Mouse (Mus musculus) C3H10T1/2 (cell line): ENCODE measurements around the gene Fcrla. TPM values are rescaled to one million over a fixed set of nuclear protein-coding genes. Genes with fewer than 3 reads are reported as not detected.

Experiments used
- polyA plus RNA-seq, 2 experiments: library from polyadenylated mRNA; unstranded; fragments of >200 nt; fragmentation: generic; extraction: Trizol; gene quantifications; one replicate each; pipeline ENCODE4 v1.2.1; 2012; ENCODE audit warnings: missing spikeins in 2 of 2

Gene Fcrla
- not detected for polyA plus RNA-seq

DNA sequence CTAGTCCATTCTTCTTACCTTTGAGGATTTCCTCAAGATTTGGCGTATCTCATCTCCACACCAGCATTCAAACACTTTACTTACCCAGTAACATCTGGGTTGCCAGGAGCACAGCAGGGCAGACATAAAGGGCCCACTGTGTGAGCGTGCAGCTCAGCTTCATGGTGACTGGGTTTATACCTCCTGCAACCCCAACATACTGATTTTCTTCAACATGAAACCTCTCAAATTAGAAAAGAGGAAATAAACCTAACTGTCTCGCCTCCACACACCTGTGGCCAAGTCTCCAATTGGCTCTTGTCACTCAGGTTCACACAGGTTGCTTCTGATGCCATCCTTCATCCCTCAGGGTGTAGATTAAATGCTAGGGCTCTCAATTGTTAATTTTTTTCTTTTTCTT lies at the start of gene Fcrla:
Gene Fcrla (minus strand): TSS at position 206 of the 400 bp plus-strand sequence.

DNA sequence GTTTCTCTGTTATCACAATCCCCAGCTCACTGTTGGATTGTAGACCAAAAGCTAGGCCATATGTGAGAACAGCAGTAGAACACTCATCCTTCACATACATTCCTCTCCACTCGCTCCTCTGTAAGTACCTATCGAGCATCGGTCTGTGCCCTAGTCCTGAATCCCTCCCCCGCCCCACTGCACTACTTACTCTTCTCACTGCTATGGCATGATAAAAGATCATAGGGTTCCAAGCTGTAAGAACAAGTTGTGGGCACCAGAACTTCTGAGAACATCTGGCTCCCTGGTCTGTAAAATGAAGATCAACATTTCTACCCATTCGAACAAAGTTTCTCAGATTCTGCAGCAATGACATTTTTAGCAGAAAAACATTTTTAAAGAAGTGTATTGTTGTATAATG lies 49.1 kb upstream of the Fcrla start, which contains the start of gene Fcgr2b:
Gene Fcgr2b (minus strand): TSS at position 101 of the 400 bp plus-strand sequence.

DNA sequence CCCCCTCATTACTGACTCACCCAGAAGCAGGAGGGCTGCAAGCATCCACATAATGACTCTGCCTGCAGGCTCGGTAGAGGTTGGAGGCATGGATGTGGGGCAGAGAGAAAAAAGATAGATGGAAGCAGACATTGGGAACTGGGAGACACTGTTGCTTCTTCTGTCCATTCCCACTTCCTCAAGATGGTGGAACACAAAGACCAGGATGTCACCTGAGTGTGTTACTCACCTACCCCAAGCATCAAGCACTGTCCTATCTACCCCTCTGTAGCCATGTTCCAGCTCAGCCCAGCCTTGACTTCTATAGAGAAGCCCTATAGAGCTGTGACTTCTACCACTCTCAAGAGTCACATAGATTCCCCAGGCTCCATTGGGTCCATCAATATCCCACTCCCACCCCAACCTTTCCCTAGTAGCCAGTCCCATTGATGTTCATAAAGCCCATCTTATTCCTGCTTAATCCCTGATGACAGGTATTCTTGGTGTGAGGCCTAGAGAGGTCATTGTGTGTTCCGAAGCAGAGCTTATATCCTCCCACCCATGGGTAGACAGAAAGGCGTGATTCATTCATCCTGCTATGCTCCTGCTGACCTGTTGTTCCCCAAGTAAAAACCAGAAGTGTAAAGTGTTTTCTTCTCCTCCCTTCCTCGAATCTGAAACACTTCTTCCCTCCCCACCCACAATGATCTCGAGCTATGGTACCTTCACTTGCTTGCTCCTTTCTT lies 14.3 kb downstream of the Fcrla start, which contains the start of gene Fcrlb:
Gene Fcrlb (minus strand): TSS at position 51 of the 725 bp plus-strand sequence.

DNA sequence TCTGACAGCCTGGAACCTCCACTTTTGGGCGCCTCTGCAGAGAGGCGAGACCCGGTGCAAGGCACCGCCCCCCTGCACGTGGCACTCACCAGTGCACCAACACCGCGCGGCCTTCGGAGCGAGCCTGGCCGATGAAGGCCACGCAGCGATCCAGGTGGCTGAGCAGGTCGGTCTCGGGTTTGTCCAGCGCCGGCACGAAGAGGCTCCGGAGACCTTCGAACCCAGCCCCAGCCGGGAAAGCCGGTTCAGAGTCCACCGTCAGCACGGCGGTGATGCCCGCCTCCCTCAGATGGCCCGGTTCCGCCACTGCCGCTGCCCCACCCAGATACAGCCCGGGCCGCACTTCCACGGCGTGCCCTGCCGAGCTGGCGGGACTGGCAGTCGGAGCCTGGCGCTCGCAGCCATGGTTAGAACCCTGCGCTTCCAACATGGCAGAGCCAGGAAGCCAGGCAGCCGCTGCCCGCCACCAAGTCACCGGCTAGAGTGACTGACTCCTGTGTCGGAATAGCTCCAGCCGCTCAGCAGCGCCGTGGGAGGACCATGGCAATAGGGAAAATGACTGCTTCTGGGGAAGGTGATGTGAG lies 42.3 kb downstream of the Fcrla start, which contains the start of the genes Gm26620 and Dusp12:
Gene Gm26620 (plus strand): TSS at position 88 of the 584 bp plus-strand sequence.
Gene Dusp12 (minus strand): TSS at position 563 of the 584 bp plus-strand sequence.

DNA sequence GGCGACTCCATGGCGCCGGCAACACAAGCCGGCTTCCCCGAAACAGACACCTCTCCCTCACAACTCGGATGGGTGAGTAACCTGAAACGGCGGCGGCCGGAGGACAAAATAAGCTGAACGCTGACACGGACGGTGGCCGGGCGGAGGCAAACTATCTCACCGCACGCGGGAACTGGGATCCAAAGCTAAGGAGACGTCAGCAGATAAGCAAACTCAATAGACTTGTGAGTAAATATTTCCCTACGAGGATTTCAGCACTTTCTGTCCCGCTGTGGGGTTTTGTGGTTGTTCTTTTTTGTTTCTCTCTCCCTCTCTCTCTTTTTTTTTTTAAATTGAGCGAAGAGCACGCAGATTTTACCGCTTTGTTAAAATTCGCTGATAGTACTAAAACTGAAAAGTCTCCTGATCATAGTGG lies 59.7 kb downstream of the Fcrla start, which contains the start of gene Atf6:
Gene Atf6 (minus strand): TSS at position 81 of the 415 bp plus-strand sequence.

Other genes with a start within 250 kb of the Fcrla start
- gene Atf6, start 59.8 kb downstream of the Fcrla start, polyA plus RNA-seq, result 1 to 10 TPM in 1 of 2 experiments, under 1 TPM in 1; 0.78 to 5.4 TPM
- under 1 TPM; 0.05 to 0.15 TPM for gene Gm26620, start 42.5 kb downstream of the Fcrla start, polyA plus RNA-seq
- gene Dusp12, start 42.0 kb downstream of the Fcrla start, polyA plus RNA-seq, result 10 to 100 TPM; 15.0 to 25.0 TPM
- under 1 TPM in 1 of 2 experiments, not detected in 1; 0.13 TPM for gene Fcrlb, start 14.6 kb downstream of the Fcrla start, polyA plus RNA-seq
- not detected for gene Fcgr2b, start 49.0 kb upstream of the Fcrla start, polyA plus RNA-seq
- gene Fcgr4, start 91.3 kb upstream of the Fcrla start, polyA plus RNA-seq, result 1 to 10 TPM in 1 of 2 experiments, under 1 TPM in 1; 0.23 to 2.7 TPM
- not detected for gene Fcgr3, start 137.4 kb upstream of the Fcrla start, polyA plus RNA-seq
- gene Cfap126, start 186.3 kb upstream of the Fcrla start, polyA plus RNA-seq, result 1 to 10 TPM in 1 of 2 experiments, under 1 TPM in 1; 0.47 to 2.7 TPM
- gene Sdhc, start 223.0 kb upstream of the Fcrla start, polyA plus RNA-seq, result 100 to 1,000 TPM in 1 of 2 experiments, 10 to 100 TPM in 1; 72.7 to 128 TPM
- gene Mpz, start 223.1 kb upstream of the Fcrla start, polyA plus RNA-seq, result under 1 TPM; 0.07 to 0.42 TPM